Mouse (Mus musculus): ENCODE data around the gene Xrra1. TPM values are rescaled to one million over a fixed set of nuclear protein-coding genes. Genes with fewer than 3 reads are reported as not detected.

Xrra1 gene
- polyA plus RNA-seq, 1 experiment from 2014 or later, result not detected

- 3% methylated on average over 3 of the region's 3 CpGs for WGBS (ENCODE audit: insufficient replicate concordance)
- ATAC-seq (ENCODE audit: insufficient read depth), result no peak
- H3K9me3 ChIP-seq (replicated peaks), result no peaks in the 10 kb centered on the region
- H3K27ac ChIP-seq (replicated peaks), result no peak overlapping the region
- no peak overlapping the region for H3K4me3 ChIP-seq (replicated peaks)
- no peaks in the 10 kb centered on the region for H3K4me1 ChIP-seq (replicated peaks)
- no peaks in the 10 kb centered on the region for H3K36me3 ChIP-seq (replicated peaks)
- no peaks in the 10 kb centered on the region for H3K27me3 ChIP-seq
- H3K9ac ChIP-seq, result no peak overlapping the region
- H3K4me2 ChIP-seq, result no peak overlapping the region
Measured at GRCm38 (mm10) chr7:99876345-99876744, 17.4 kb downstream of the Xrra1 start.

GRCm38 (mm10) chr7:99878254-99878653 is 19.3 kb downstream of the Xrra1 start:
- Histone ChIP-seq H3K4me2 (no peak overlapping the region), H3K9me3 (replicated peaks) (no peaks in the 10 kb centered on the region), H3K9ac (no peak overlapping the region), H3K27ac (replicated peaks) (no peak overlapping the region), H3K36me3 (replicated peaks) (no peaks in the 10 kb centered on the region), H3K27me3 (no peaks in the 10 kb centered on the region), H3K4me1 (replicated peaks) (no peaks in the 10 kb centered on the region), H3K4me3 (replicated peaks) (no peak overlapping the region)
- no peak for ATAC-seq (ENCODE audit: insufficient read depth)
- 53% methylated on average over 2 of the region's 2 CpGs for WGBS (ENCODE audit: insufficient replicate concordance)

GRCm38 (mm10) chr7:99887230-99887735 is 28.4 kb downstream of the Xrra1 start:
- Histone ChIP-seq H3K27me3 (0 out of 2 replicates have a peak, but pooled peaks cover 5% of the 10 kb centered on the region), H3K4me1 (replicated peaks) (no peaks in the 10 kb centered on the region), H3K4me3 (replicated peaks) (no peak overlapping the region), H3K36me3 (replicated peaks) (no peaks in the 10 kb centered on the region), H3K9ac (no peak overlapping the region), H3K4me2 (no peak overlapping the region), H3K9me3 (replicated peaks) (no peaks in the 10 kb centered on the region), H3K27ac (replicated peaks) (no peak overlapping the region)
- WGBS (ENCODE audit: insufficient replicate concordance), result 52% methylated on average over 2 of the region's 2 CpGs
- ATAC-seq (ENCODE audit: insufficient read depth), result no peak

- no peak for ATAC-seq (ENCODE audit: insufficient read depth)
- no peaks in the 10 kb centered on the region for H3K4me1 ChIP-seq (replicated peaks)
- no peak overlapping the region for H3K4me2 ChIP-seq
- H3K9ac ChIP-seq, result no peak overlapping the region
- H3K36me3 ChIP-seq (replicated peaks), result no peaks in the 10 kb centered on the region
- 0 out of 2 replicates have a peak, but pooled peaks cover 5% of the 10 kb centered on the region for H3K27me3 ChIP-seq
- H3K9me3 ChIP-seq (replicated peaks), result no peaks in the 10 kb centered on the region
- H3K27ac ChIP-seq (replicated peaks), result no peak overlapping the region
- no peak overlapping the region for H3K4me3 ChIP-seq (replicated peaks)
Measured at GRCm38 (mm10) chr7:99887743-99888142, 28.8 kb downstream of the Xrra1 start.

GRCm38 (mm10) chr7:99889175-99889880 is 30.4 kb downstream of the Xrra1 start:
- Histone ChIP-seq H3K4me2 (no peak overlapping the region), H3K27me3 (0 out of 2 replicates have a peak, but pooled peaks cover 5% of the 10 kb centered on the region), H3K36me3 (replicated peaks) (no peaks in the 10 kb centered on the region), H3K4me1 (replicated peaks) (no peaks in the 10 kb centered on the region), H3K27ac (replicated peaks) (no peak overlapping the region), H3K9ac (no peak overlapping the region), H3K9me3 (replicated peaks) (no peaks in the 10 kb centered on the region), H3K4me3 (replicated peaks) (no peak overlapping the region)
- 29% methylated on average over 10 of the region's 10 CpGs for WGBS (ENCODE audit: insufficient replicate concordance)
- ATAC-seq (ENCODE audit: insufficient read depth), result no peak

GRCm38 (mm10) chr7:99890168-99890755 is 31.3 kb downstream of the Xrra1 start:
- Histone ChIP-seq H3K9me3 (replicated peaks) (no peaks in the 10 kb centered on the region), H3K36me3 (replicated peaks) (no peaks in the 10 kb centered on the region), H3K4me3 (replicated peaks) (no peak overlapping the region), H3K9ac (no peak overlapping the region), H3K27me3 (no peaks in the 10 kb centered on the region), H3K4me2 (no peak overlapping the region), H3K27ac (replicated peaks) (no peak overlapping the region), H3K4me1 (replicated peaks) (no peaks in the 10 kb centered on the region)
- WGBS (ENCODE audit: insufficient replicate concordance), result 66% methylated on average over 3 of the region's 3 CpGs
- no peak for ATAC-seq (ENCODE audit: insufficient read depth)

- H3K36me3 ChIP-seq (replicated peaks), result no peaks in the 10 kb centered on the region
- H3K4me2 ChIP-seq, result no peak overlapping the region
- H3K27ac ChIP-seq (replicated peaks), result no peak overlapping the region
- no peaks in the 10 kb centered on the region for H3K27me3 ChIP-seq
- WGBS (ENCODE audit: insufficient replicate concordance), result 34% methylated on average over 3 of the region's 3 CpGs
- ATAC-seq (ENCODE audit: insufficient read depth), result no peak
- H3K9ac ChIP-seq, result no peak overlapping the region
- H3K9me3 ChIP-seq (replicated peaks), result no peaks in the 10 kb centered on the region
- no peaks in the 10 kb centered on the region for H3K4me1 ChIP-seq (replicated peaks)
- H3K4me3 ChIP-seq (replicated peaks), result no peak overlapping the region
Measured at GRCm38 (mm10) chr7:99891471-99891870, 32.6 kb downstream of the Xrra1 start.

- WGBS (ENCODE audit: insufficient replicate concordance), result 45% methylated on average over 2 of the region's 2 CpGs
- no peak overlapping the region for H3K4me2 ChIP-seq
- no peaks in the 10 kb centered on the region for H3K27me3 ChIP-seq
Measured at GRCm38 (mm10) chr7:99892351-99892750, 33.4 kb downstream of the Xrra1 start.

GRCm38 (mm10) chr7:99893967-99894366 is 35.1 kb downstream of the Xrra1 start:
- Histone ChIP-seq H3K27ac (replicated peaks) (no peak overlapping the region), H3K9me3 (replicated peaks) (no peaks in the 10 kb centered on the region), H3K36me3 (replicated peaks) (no peaks in the 10 kb centered on the region), H3K4me1 (replicated peaks) (no peaks in the 10 kb centered on the region), H3K4me2 (no peak overlapping the region), H3K4me3 (replicated peaks) (no peak overlapping the region), H3K27me3 (no peaks in the 10 kb centered on the region), H3K9ac (no peak overlapping the region)
- ATAC-seq (ENCODE audit: insufficient read depth), result no peak
- 60% methylated on average over 3 of the region's 3 CpGs for WGBS (ENCODE audit: insufficient replicate concordance)

More at GRCm38 (mm10) chr7:99892351-99892750, 33.4 kb downstream of the Xrra1 start:
- no peak overlapping the region for H3K4me3 ChIP-seq (replicated peaks)
- H3K9ac ChIP-seq, result no peak overlapping the region
- H3K27ac ChIP-seq (replicated peaks), result no peak overlapping the region
- no peaks in the 10 kb centered on the region for H3K4me1 ChIP-seq (replicated peaks)
- ATAC-seq (ENCODE audit: insufficient read depth), result no peak
- H3K9me3 ChIP-seq (replicated peaks), result no peaks in the 10 kb centered on the region
- H3K36me3 ChIP-seq (replicated peaks), result no peaks in the 10 kb centered on the region

- no peaks in the 10 kb centered on the region for H3K9me3 ChIP-seq (replicated peaks)
- no peaks in the 10 kb centered on the region for H3K36me3 ChIP-seq (replicated peaks)
- no peaks in the 10 kb centered on the region for H3K27me3 ChIP-seq
- H3K4me3 ChIP-seq (replicated peaks), result no peak overlapping the region
- no peak for ATAC-seq (ENCODE audit: insufficient read depth)
- no peak overlapping the region for H3K27ac ChIP-seq (replicated peaks)
- no peak overlapping the region for H3K4me2 ChIP-seq
- no peaks in the 10 kb centered on the region for H3K4me1 ChIP-seq (replicated peaks)
- H3K9ac ChIP-seq, result no peak overlapping the region
- 63% methylated on average over 6 of the region's 6 CpGs for WGBS (ENCODE audit: insufficient replicate concordance)
Measured at GRCm38 (mm10) chr7:99894478-99894877, 35.6 kb downstream of the Xrra1 start.

GRCm38 (mm10) chr7:99896905-99897304 is 38.0 kb downstream of the Xrra1 start:
- H3K4me1 ChIP-seq (replicated peaks), result no peaks in the 10 kb centered on the region
- 54% methylated on average over 4 of the region's 4 CpGs for WGBS (ENCODE audit: insufficient replicate concordance)
- H3K9ac ChIP-seq, result no peak overlapping the region
- H3K9me3 ChIP-seq (replicated peaks), result no peaks in the 10 kb centered on the region
- H3K4me2 ChIP-seq, result no peak overlapping the region
- H3K36me3 ChIP-seq (replicated peaks), result no peaks in the 10 kb centered on the region
- H3K27ac ChIP-seq (replicated peaks), result no peak overlapping the region
- no peak for ATAC-seq (ENCODE audit: insufficient read depth)
- H3K4me3 ChIP-seq (replicated peaks), result no peak overlapping the region
- no peaks in the 10 kb centered on the region for H3K27me3 ChIP-seq

Data from liver, embryonic 15.5 days (tissue).